Mouse (Mus musculus) liver, postnatal 0 days (tissue): ENCODE measurements around the gene Ankfn1.

Source experiments
- CTCF ChIP-seq: sonication (generic); IDR thresholded peaks from 2 replicates; pipeline ENCODE4 v1.5.1; 2016; ENCODE audit warnings: antibody characterized with exemption, low read depth
- EP300 ChIP-seq: IDR thresholded peaks from 2 replicates; pipeline ENCODE4 v1.6.1; 2016; ENCODE audit warnings: antibody characterized with exemption, low read depth, mild to moderate bottlenecking

DNA sequence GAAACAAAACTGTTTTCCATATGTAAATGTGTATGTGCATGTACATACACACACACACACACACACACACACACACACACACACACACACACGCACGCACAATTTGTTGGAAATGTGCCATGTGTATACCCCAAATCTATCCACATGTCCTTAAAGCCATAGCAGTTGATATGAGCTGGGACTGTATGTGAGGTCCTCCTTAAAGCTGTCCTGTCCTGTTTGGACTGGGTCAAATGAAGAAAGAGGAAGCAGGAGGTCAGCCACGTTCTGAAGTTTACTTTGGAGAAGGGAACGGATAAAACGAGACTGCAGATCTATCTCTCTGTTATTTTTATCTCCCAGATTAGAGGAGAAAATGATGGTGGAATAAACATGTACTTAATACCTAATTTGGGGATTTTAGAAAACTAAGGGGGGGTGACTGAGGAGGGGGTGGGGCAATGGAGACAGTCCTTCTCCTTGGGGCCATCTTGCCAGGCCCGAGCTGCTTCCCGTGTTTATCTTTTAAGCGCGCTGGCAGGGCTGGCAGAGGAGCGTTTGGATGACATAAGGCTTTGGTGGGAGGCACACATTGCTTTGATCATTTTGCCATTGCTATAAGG, 187.1 kb downstream of the Ankfn1 start:
- no peak for TF ChIP-seq CTCF
- no peak for TF ChIP-seq EP300
